Mouse (Mus musculus): ENCODE results near the gene Rab3b.

The Rab3b gene

GRCm38 (mm10) chr4:108890876-108891275 is 12.0 kb downstream of the Rab3b start:
- no peak for DNase-seq (ENCODE audit: low spot score in 2 of 2)

- DNase-seq (ENCODE audit: low spot score in 2 of 2): no peak
Observed at GRCm38 (mm10) chr4:108900421-108900820, 21.6 kb downstream of the Rab3b start.

- DNase-seq (ENCODE audit: low spot score in 2 of 2): no peak
Observed at GRCm38 (mm10) chr4:108902886-108903285, 24.0 kb downstream of the Rab3b start.

GRCm38 (mm10) chr4:108903346-108903745 is 24.5 kb downstream of the Rab3b start:
- no peak for DNase-seq (ENCODE audit: low spot score in 2 of 2)

- no peak for DNase-seq (ENCODE audit: low spot score in 2 of 2)
Observed at GRCm38 (mm10) chr4:108904076-108904475, 25.2 kb downstream of the Rab3b start.

GRCm38 (mm10) chr4:108904790-108905189 is 25.9 kb downstream of the Rab3b start:
- DNase-seq (ENCODE audit: low spot score in 2 of 2): no peak

GRCm38 (mm10) chr4:108905859-108906258 is 27.0 kb downstream of the Rab3b start:
- no peak for DNase-seq (ENCODE audit: low spot score in 2 of 2)

GRCm38 (mm10) chr4:108907475-108907874 is 28.6 kb downstream of the Rab3b start:
- DNase-seq (ENCODE audit: low spot score in 2 of 2): no peak

- DNase-seq (ENCODE audit: low spot score in 2 of 2): no peak
Observed at GRCm38 (mm10) chr4:108909872-108910425, 31.1 kb downstream of the Rab3b start.

- no peak for DNase-seq (ENCODE audit: low spot score in 2 of 2)
Observed at GRCm38 (mm10) chr4:108911866-108912265, 33.0 kb downstream of the Rab3b start.

- no peak for DNase-seq (ENCODE audit: low spot score in 2 of 2)
Observed at GRCm38 (mm10) chr4:108913180-108913579, 34.3 kb downstream of the Rab3b start.

GRCm38 (mm10) chr4:108914391-108914790 is 35.5 kb downstream of the Rab3b start:
- DNase-seq (ENCODE audit: low spot score in 2 of 2): no peak

- no peak for DNase-seq (ENCODE audit: low spot score in 2 of 2)
Observed at GRCm38 (mm10) chr4:108915101-108915500, 36.2 kb downstream of the Rab3b start.

GRCm38 (mm10) chr4:108917654-108918053 is 38.8 kb downstream of the Rab3b start:
- no peak for DNase-seq (ENCODE audit: low spot score in 2 of 2)

- DNase-seq (ENCODE audit: low spot score in 2 of 2): peak in 1 of 2 experiments; percentile 30
Observed at GRCm38 (mm10) chr4:108927945-108928344, 49.1 kb downstream of the Rab3b start.

GRCm38 (mm10) chr4:108933163-108933562 is 54.3 kb downstream of the Rab3b start:
- DNase-seq (ENCODE audit: low spot score in 2 of 2): no peak

GRCm38 (mm10) chr4:108934856-108935255 is 56.0 kb downstream of the Rab3b start:
- no peak for DNase-seq (ENCODE audit: low spot score in 2 of 2)

GRCm38 (mm10) chr4:108937848-108938771 is 59.2 kb downstream of the Rab3b start:
- DNase-seq (ENCODE audit: low spot score in 2 of 2): no peak

- no peak for DNase-seq (ENCODE audit: low spot score in 2 of 2)
Observed at GRCm38 (mm10) chr4:108940681-108941473, 62.0 kb downstream of the Rab3b start.

GRCm38 (mm10) chr4:108942171-108942570 is 63.3 kb downstream of the Rab3b start:
- DNase-seq (ENCODE audit: low spot score in 2 of 2): no peak

GRCm38 (mm10) chr4:108942986-108943720 is 64.3 kb downstream of the Rab3b start:
- DNase-seq (ENCODE audit: low spot score in 2 of 2): no peak

- no peak for DNase-seq (ENCODE audit: low spot score in 2 of 2)
Observed at GRCm38 (mm10) chr4:108949168-108949567, 70.3 kb downstream of the Rab3b start.
